Mouse (Mus musculus): Measurements from ENCODE around the gene Hmcn1.

- no peak for TF ChIP-seq CTCF (IDR thresholded peaks at IDR 0.05; ENCODE audit: low read depth, low read length)
- no peak for TF ChIP-seq GATA1 (IDR thresholded peaks at IDR 0.05; ENCODE audit: borderline replicate concordance, low read length)
Measured at GRCm38 (mm10) chr1:150573407-150573806, 419.8 kb downstream of the Hmcn1 start.
